9 mouse cellular contexts compared by ENCODE assay signal in genomic region chr19:6925307-6925573, GRCm38 (mm10). TPM values are rescaled to one million over a fixed set of nuclear protein-coding genes. Genes with fewer than 3 reads are reported as not detected.
DNase-seq lines count a peak whose midpoint lies in the region; ATAC-seq and TF ChIP-seq lines count a peak whose summit lies in the region.
"Had no signal": no experiment of that assay in that cellular context is flagged by ENCODE, and none has a peak within 500 bp of the region (broad histone marks: within the 10 kb centered on the region; RNA-seq: fewer than 3 reads in every experiment).

Catsperz (minus strand) TSS chr19:6925380.

- peak; percentile 61 for DNase-seq in kidney, postnatal 0 days (ENCODE audit: low spot score)
- no peak for DNase-seq in kidney, postnatal 36 days
- DNase-seq in embryonic facial prominence, embryonic 10.5 days (ENCODE audit: low spot score) = peak; percentile 45
- DNase-seq in hindbrain, postnatal 0 days (ENCODE audit: low spot score) = no peak
- DNase-seq in ovary, postnatal 36 days (ENCODE audit: low spot score) = no peak
- DNase-seq in adrenal gland, adult 18-20 months (ENCODE audit: low spot score in 2 of 2) = no peak

- peak within 1 kb of the TSS; percentile 1 for H3K4me3 ChIP-seq in kidney, postnatal 0 days (replicated peaks; ENCODE audit: low read depth, low read length)
- peak within 1 kb of the TSS; percentile 39 for H3K4me3 ChIP-seq in embryonic facial prominence, embryonic 10.5 days
- peak within 1 kb of the TSS; percentile 11; the same call in 1 of the 2 replicates for H3K4me3 ChIP-seq in hindbrain, postnatal 0 days (ENCODE audit: low read length)
- H3K4me3 ChIP-seq in midbrain, embryonic 13.5 days (replicated peaks) = peak within 1 kb of the TSS; percentile 8; the same call in 1 of the 2 replicates

- no peaks in the 10 kb centered on the region for H3K9me3 ChIP-seq in kidney, postnatal 0 days (replicated peaks; ENCODE audit: low read length)
- H3K9me3 ChIP-seq in embryonic facial prominence, embryonic 10.5 days = no peaks in the 10 kb centered on the region
- H3K9me3 ChIP-seq in hindbrain, postnatal 0 days (ENCODE audit: low read length) = no peaks in the 10 kb centered on the region
- no peaks in the 10 kb centered on the region for H3K9me3 ChIP-seq in midbrain, embryonic 13.5 days

- peaks cover 9% of the 10 kb centered on the region for H3K4me1 ChIP-seq in kidney, postnatal 0 days (replicated peaks; ENCODE audit: insufficient read depth, low read length)
- peaks cover 53% of the 10 kb centered on the region for H3K4me1 ChIP-seq in embryonic facial prominence, embryonic 10.5 days
- peaks cover 13% of the 10 kb centered on the region; the same call in 1 of the 2 replicates for H3K4me1 ChIP-seq in hindbrain, postnatal 0 days (ENCODE audit: insufficient read depth, low read length)
- peaks cover 37% of the 10 kb centered on the region for H3K4me1 ChIP-seq in midbrain, embryonic 13.5 days (replicated peaks)

- no peak within 1 kb of the TSS for H3K27ac ChIP-seq in kidney, postnatal 0 days
- no peak within 1 kb of the TSS for H3K27ac ChIP-seq in embryonic facial prominence, embryonic 10.5 days (replicated peaks)
- no peak within 1 kb of the TSS for H3K27ac ChIP-seq in hindbrain, postnatal 0 days
- H3K27ac ChIP-seq in midbrain, embryonic 13.5 days = no peak within 1 kb of the TSS
- H3K27ac ChIP-seq: macrophage had no signal

- no peak for ATAC-seq in kidney, postnatal 0 days (replicated peaks; ENCODE audit: low FRiP score, low read depth)
- no peak for ATAC-seq in hindbrain, postnatal 0 days
- ATAC-seq in midbrain, embryonic 13.5 days = no peak
- ATAC-seq in erythroid progenitor cell, adult 5-6 weeks (replicated peaks; ENCODE audit: low FRiP score, poor library complexity, severe bottlenecking) = no peak

- peaks cover 30% of the 10 kb centered on the region for H3K27me3 ChIP-seq in kidney, postnatal 0 days (ENCODE audit: insufficient read depth, low read length)
- peaks cover 81% of the 10 kb centered on the region for H3K27me3 ChIP-seq in embryonic facial prominence, embryonic 10.5 days (replicated peaks; ENCODE audit: low read depth, poor library complexity, severe bottlenecking)
- H3K27me3 ChIP-seq in hindbrain, postnatal 0 days (ENCODE audit: insufficient read depth, low read length) = peaks cover 40% of the 10 kb centered on the region
- peaks cover 75% of the 10 kb centered on the region for H3K27me3 ChIP-seq in midbrain, embryonic 13.5 days

- H3K9ac ChIP-seq in kidney, postnatal 0 days (ENCODE audit: low read depth, low read length) = no peak within 1 kb of the TSS
- H3K9ac ChIP-seq in hindbrain, postnatal 0 days (replicated peaks; ENCODE audit: low read length) = no peak within 1 kb of the TSS
- H3K9ac ChIP-seq in midbrain, embryonic 13.5 days (replicated peaks) = no peak within 1 kb of the TSS

- H3K36me3 ChIP-seq in kidney, postnatal 0 days (ENCODE audit: insufficient read depth, low read length) = no peaks in the 10 kb centered on the region
- H3K36me3 ChIP-seq in embryonic facial prominence, embryonic 10.5 days (replicated peaks) = no peaks in the 10 kb centered on the region
- no peaks in the 10 kb centered on the region for H3K36me3 ChIP-seq in hindbrain, postnatal 0 days (ENCODE audit: insufficient read depth, low read length)
- H3K36me3 ChIP-seq in midbrain, embryonic 13.5 days = no peaks in the 10 kb centered on the region

- no peak for TF ChIP-seq CTCF in kidney, postnatal 0 days (IDR thresholded peaks at IDR 0.05; ENCODE audit: low read depth)
- no peak for TF ChIP-seq CTCF in hindbrain, postnatal 0 days (IDR thresholded peaks at IDR 0.05; ENCODE audit: low read depth)

- peak within 1 kb of the TSS; percentile 44 for H3K4me2 ChIP-seq in kidney, postnatal 0 days (ENCODE audit: low read length)
- peak within 1 kb of the TSS; percentile 28; the same call in 1 of the 2 replicates for H3K4me2 ChIP-seq in hindbrain, postnatal 0 days (ENCODE audit: low read depth, low read length)
- peak within 1 kb of the TSS; percentile 9; the same call in 1 of the 2 replicates for H3K4me2 ChIP-seq in midbrain, embryonic 13.5 days (replicated peaks)

- WGBS in kidney, postnatal 0 days = 3% methylated on average over 9 of the region's 9 CpGs
- 2% methylated on average over 9 of the region's 9 CpGs for WGBS in embryonic facial prominence, embryonic 10.5 days
- WGBS in hindbrain, postnatal 0 days = 3% methylated on average over 9 of the region's 9 CpGs
- 2% methylated on average over 9 of the region's 9 CpGs for WGBS in midbrain, embryonic 13.5 days

RNA-seq across cellular contexts. Expression of gene Catsperz, which starts in this region (rescaled TPM):
- 3.9 and 4.0 TPM in 2 replicates for polyA plus RNA-seq in kidney, postnatal 0 days (2015; fragmentation: Nextera tagmentation; extraction: Ambion mirVana)
- polyA plus RNA-seq in embryonic facial prominence, embryonic 10.5 days (2016; fragmentation: Nextera tagmentation; extraction: Ambion mirVana) = 0.68 and 0.74 TPM in 2 replicates
- total RNA-seq in hindbrain, postnatal 0 days (2014; rRNA removed) = 2.0 TPM in 1 of 2 replicates, not detected in the other
- polyA plus RNA-seq in hindbrain, postnatal 0 days (2015; fragmentation: Nextera tagmentation; extraction: Ambion mirVana) = 2.9 and 3.7 TPM in 2 replicates
- polyA plus RNA-seq in midbrain, embryonic 13.5 days (2015; fragmentation: Nextera tagmentation; extraction: Ambion mirVana) = 0.55 TPM in 1 of 2 replicates, not detected in the other
- total RNA-seq in erythroid progenitor cell, adult 5-6 weeks (2015; ENCODE audit: low replicate concordance) = not detected in 2 replicates
- not detected in 2 replicates for total RNA-seq in erythroid progenitor cell, adult 5-6 weeks (2017; ENCODE audit: low replicate concordance)
- total RNA-seq in adrenal gland, adult 18-20 months (2021) = 1 to 10 TPM in 1 of 2 experiments, not detected in 1; 1.2 TPM
- polyA plus RNA-seq: macrophage had no signal

Comparison
In these comparisons a context has a peak if more than half of its experiments do, and no peak if none do; other contexts are left out.
1. Peak in DNase-seq and H3K4me3 ChIP-seq in embryonic facial prominence, embryonic 10.5 days; RNA of the gene not detected or under 1 TPM.